Mouse (Mus musculus) cortical plate, adult 2 months (tissue): ENCODE data around the gene Rgs6. TPM values are rescaled to one million over a fixed set of nuclear protein-coding genes. Genes with fewer than 3 reads are reported as not detected.
A peak's percentile ranks its signal among the peaks of the same experiment; 100 is the strongest.

Experiments used
- H3K27ac ChIP-seq: fragments of 200-500 bp; 2 replicates; pipeline ENCODE4 v1.5.1; 2012; ENCODE audit warnings: low read length, control low read depth, inconsistent platforms; ENCODE audit not compliant: insufficient read depth
- H3K4me1 ChIP-seq: fragments of 200-500 bp; 2 replicates; pipeline ENCODE4 v1.6.1; 2011; ENCODE audit warnings: low read length; ENCODE audit not compliant: control insufficient read depth, insufficient read depth
- H3K4me3 ChIP-seq: fragments of 200-500 bp; 2 replicates; pipeline ENCODE4 v1.5.1; 2011; ENCODE audit warnings: mild to moderate bottlenecking, low read length, control low read depth; ENCODE audit not compliant: insufficient read depth
- CTCF ChIP-seq: fragments of 200-500 bp; IDR thresholded peaks from 2 replicates; pipeline ENCODE4 v1.5.1; 2011; ENCODE audit warnings: mild to moderate bottlenecking, control low read depth, low read length; ENCODE audit not compliant: insufficient read depth; ENCODE audit errors: extremely low read depth
- POLR2A ChIP-seq: fragments of 200-500 bp; IDR thresholded peaks from 2 replicates; pipeline ENCODE4 v1.6.1; 2011; ENCODE audit warnings: mild to moderate bottlenecking, low read length, control low read depth; ENCODE audit not compliant: insufficient read depth; ENCODE audit errors: extremely low read depth
- polyA plus RNA-seq: library from polyadenylated mRNA; depleted of rRNA; stranded (reverse); fragments of >200 nt; gene quantifications from 2 replicates; pipeline ENCODE4 v1.2.3, GENCODE M21; 2012

Rgs6 gene
- polyA plus RNA-seq, 1 experiment: 40.0 TPM

DNA sequence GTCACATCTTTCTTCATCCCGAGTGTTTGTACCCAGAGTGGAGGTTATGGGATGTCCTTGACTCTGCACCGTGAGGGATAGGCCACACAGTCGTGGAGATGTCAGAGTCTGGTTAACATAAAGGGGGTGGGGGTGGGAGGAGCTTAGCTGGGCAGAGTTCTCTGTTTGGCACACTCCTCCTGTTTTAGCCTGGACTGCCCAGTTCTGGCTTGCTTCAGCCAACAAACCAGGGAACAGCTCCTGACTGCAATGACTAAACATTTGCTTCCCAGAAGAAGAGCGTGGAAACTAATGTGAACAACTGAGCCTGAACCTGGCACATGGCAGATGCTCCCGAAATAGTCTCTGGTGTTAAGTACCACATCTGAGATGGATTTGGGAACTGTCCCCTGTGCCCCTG, 575.6 kb downstream of the Rgs6 start:
- no peak for TF ChIP-seq POLR2A
- no peak for TF ChIP-seq CTCF
- no peak overlapping the region for H3K27ac ChIP-seq

DNA sequence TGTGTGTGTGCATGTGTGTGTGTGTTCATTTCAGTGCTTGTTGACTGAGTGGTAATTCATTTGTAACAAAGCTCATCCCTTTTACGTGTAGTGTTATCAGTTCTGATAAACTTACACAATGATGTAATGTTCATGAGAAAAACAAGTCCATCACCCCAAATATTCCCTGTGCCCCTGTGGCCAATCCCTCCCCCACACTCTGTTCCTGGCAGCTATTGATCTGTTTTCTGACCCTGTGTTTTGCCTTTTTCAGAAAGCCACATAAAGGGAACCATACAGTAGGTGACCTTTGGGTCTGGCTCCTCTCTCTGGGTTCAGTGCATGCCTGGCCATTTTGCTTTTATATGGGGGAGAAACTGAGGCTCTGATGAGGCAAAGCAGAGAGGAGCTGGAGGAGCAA, 577.0 kb downstream of the Rgs6 start:
- TF ChIP-seq POLR2A (no peak), CTCF (no peak)
- peaks cover 8% of the 10 kb centered on the region; the same call in 1 of the 2 replicates for H3K4me1 ChIP-seq
- H3K4me3 ChIP-seq: no peak overlapping the region
- H3K27ac ChIP-seq: no peak overlapping the region

More for the DNA sequence above, 575.6 kb downstream of the Rgs6 start:
- Histone ChIP-seq H3K4me1 (peaks cover 6% of the 10 kb centered on the region; the same call in 1 of the 2 replicates), H3K4me3 (no peak overlapping the region)

DNA sequence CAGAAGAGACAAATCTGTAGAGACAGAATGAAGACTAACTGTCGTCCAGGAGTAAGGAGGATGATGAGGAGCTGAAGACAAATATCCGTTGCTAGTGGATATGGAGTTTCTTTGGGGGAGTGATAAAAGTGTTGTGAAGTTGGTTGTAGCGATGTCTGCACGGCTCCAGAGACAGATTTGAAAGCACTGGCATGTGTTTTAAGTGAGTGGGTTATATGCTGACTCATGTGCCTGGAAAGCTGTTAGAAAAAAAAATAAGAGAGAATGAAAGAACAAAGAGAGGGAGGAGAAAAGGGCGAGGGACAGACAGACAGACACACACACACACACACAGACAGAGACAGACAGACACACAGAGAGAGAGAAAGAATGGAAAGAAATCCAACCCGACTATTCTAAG, 580.2 kb downstream of the Rgs6 start:
- Histone ChIP-seq H3K4me3 (no peak overlapping the region), H3K4me1 (peaks cover 8% of the 10 kb centered on the region; the same call in 1 of the 2 replicates), H3K27ac (0 out of 2 replicates have a peak overlapping the region, but pooled peaks have one; percentile 14)
- TF ChIP-seq POLR2A (no peak), CTCF (no peak)

DNA sequence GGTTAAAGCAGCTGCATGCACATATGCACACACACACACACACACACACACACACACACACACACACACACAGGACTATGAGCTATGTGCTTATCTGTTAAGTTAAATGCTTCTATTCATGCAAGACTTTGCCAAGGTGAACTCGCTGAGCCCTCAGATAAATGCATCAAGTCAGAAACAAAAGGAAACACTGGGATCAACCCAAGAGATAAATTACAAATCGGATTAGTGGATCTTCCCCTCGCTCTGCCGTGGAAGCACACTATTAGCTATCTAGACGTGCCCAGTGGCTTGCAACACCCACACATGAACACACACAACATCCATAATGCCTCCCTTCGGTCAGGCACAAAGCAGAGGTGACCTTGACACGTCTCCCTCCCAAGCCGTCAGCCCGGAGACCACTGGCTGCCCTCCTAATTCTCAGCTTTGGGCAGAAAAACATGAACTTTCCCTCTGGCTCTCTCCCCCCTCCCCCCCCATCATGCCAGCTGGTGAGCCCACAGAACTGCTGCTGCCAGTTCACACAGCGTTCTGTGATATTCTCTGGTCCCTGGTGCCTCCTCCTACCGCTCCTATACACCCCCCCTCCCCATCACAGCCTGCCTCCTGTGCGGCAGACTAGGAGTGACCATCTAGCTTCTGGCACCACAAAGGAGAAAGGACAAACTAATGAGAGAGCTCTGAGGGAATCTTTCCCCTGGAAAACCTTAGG, 581.6 kb downstream of the Rgs6 start:
- peaks cover 5% of the 10 kb centered on the region; the same call in 1 of the 2 replicates for H3K4me1 ChIP-seq
- no peak overlapping the region for H3K4me3 ChIP-seq
- TF ChIP-seq POLR2A: no peak
- no peak for TF ChIP-seq CTCF
- H3K27ac ChIP-seq: peak overlapping the region; percentile 14

DNA sequence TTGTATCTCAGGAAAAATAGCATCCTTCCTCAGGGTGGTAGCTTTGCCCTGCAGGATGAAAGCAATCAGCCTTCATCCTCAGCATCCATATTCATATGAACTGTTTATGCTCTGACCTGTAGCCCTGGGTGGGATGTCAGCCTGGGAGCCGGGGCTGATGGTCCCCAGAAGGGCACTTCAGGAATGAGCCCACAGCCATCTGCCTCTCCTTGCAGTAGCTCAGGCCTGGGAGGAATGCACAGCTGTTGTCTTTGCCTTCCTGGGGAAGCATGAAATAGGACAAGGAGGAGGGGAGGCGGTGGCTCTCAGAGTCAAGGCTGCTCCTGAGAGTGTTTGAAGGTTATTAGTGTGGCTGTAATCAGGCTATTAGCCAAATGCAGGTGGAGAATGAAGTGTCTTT, 590.7 kb downstream of the Rgs6 start:
- H3K4me3 ChIP-seq: no peak overlapping the region
- 0 out of 2 replicates have a peak, but pooled peaks cover 2% of the 10 kb centered on the region for H3K4me1 ChIP-seq
- TF ChIP-seq CTCF (no peak), POLR2A (no peak)
- H3K27ac ChIP-seq: no peak overlapping the region

DNA sequence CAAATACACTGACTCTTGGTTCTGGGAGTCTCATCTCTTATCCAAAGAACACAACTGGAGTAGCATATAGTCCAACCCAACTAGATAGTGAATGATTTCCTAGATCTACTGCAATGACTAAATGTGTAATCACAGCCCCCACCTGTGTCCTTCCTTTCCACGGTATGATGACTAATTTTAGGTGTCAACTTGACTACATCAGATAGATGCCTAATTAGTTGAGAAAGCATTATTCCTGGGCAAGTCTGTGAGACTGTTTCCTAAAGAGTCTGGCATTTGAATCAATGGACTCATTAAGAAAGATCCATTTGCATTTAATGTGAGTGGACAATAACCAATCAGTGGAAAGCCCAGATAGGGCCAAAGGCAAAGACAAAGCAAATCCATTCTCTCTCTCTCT, 591.8 kb downstream of the Rgs6 start:
- no peak overlapping the region for H3K27ac ChIP-seq
- 0 out of 2 replicates have a peak, but pooled peaks cover 2% of the 10 kb centered on the region for H3K4me1 ChIP-seq

DNA sequence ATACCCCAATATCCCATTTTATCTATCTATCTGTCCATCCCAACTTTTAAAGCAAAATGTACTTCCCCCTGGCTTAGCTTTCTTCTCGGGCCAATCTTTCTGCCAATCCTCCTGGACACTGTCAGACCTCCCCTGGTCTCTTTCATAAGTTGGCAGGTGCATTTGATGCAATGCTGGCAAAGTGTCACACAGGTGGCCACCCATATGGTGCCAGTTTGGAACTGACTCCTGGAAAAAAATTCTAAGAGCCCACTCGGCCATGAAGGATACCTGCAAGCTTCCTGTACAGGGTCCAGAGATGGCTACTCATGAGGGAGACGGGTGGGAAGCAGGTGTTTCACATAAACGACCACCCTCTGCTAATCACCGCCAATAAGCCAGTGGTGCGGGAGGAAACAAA, 592.5 kb downstream of the Rgs6 start:
- no peak for TF ChIP-seq POLR2A
- no peak for TF ChIP-seq CTCF
- Histone ChIP-seq H3K27ac (no peak overlapping the region), H3K4me3 (no peak overlapping the region), H3K4me1 (0 out of 2 replicates have a peak, but pooled peaks cover 2% of the 10 kb centered on the region)

More for the DNA sequence above, 591.8 kb downstream of the Rgs6 start:
- TF ChIP-seq CTCF (no peak), POLR2A (no peak)
- H3K4me3 ChIP-seq: no peak overlapping the region

DNA sequence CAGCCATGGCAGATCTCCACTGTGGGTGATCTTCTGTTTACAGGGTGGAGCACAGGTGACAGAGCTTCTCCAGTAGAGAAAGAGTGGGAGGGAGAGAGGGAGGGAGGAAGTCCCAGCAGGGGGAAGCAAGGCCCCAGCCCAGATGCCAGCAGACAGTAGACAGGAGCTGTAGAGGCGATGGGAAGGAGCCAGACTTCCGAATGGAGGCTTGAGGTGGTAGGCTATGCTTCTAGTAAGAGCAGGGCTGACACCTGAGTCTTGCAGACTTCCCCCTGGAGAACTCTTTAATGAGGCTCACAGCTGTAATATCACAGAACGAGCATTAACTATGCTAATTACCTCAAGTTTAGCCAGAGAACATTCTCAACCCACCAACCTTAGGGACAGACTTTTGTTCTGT, 613.6 kb downstream of the Rgs6 start:
- H3K4me3 ChIP-seq: no peak overlapping the region
- H3K27ac ChIP-seq: no peak overlapping the region
- no peak for TF ChIP-seq CTCF
- TF ChIP-seq POLR2A: no peak
- H3K4me1 ChIP-seq: no peaks in the 10 kb centered on the region

DNA sequence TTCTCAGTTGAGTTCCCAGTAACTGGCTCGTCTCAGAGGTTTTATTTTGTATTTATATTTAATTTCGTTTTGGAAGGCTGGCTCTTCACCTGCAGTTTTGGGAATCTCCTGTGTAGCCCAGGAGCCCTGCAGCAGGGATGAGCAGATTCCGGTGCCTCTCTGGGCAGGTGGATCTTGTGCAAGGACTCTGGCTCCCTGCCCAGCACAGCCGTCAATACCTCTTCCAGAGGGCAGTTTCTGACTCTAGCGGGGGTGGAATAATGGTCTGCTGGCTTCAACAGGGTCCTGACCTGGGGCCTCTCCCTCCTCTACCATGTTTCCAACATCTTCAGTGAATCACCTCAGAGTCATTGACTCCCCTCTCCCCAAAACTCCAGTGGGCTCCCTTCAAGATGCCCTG, 616.3 kb downstream of the Rgs6 start:
- TF ChIP-seq POLR2A (no peak), CTCF (no peak)
- H3K4me1 ChIP-seq: peaks cover 2% of the 10 kb centered on the region; the same call in 1 of the 2 replicates
- H3K4me3 ChIP-seq: no peak overlapping the region
- H3K27ac ChIP-seq: no peak overlapping the region

DNA sequence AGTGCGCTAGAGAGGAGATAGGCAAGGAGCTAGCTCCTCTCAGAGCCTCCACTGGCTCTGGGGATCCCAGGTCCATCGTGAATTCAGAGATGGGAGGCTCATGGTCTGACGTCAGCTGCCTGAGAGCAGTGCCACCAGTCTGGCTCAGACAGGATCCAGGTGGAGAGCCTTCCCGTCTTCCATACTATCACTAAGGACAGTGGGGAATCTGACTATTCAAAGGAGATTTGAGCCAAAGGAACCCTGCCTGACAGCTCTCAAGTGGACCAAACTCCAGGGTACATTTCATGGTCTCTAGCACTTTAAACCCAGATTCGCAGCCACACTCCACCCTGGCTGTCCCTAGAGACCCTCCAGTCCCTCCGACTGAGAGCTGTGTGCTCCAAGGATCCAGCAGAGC, 618.8 kb downstream of the Rgs6 start:
- no peak overlapping the region for H3K27ac ChIP-seq
- H3K4me1 ChIP-seq: peaks cover 2% of the 10 kb centered on the region; the same call in 1 of the 2 replicates
- TF ChIP-seq POLR2A: no peak
- TF ChIP-seq CTCF: no peak
- no peak overlapping the region for H3K4me3 ChIP-seq

DNA sequence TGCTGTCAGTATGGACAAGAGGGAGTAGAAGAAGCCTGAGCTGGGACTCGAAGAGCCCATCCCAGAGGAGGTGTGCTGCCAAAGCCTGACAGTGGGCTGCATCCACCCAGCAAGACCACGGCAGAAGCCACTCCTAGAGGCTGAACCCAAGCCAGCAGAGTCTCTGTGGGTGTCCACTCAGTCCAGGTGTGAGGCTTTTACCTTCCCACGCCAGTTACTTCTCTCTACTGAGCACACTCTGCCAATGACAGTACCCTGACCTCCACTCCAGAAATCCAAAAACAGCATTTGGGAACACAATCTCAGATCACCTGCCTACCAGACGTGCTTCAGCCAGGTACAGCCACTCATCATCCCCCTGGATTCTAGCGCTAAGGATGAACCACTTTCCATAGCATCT, 619.4 kb downstream of the Rgs6 start:
- Histone ChIP-seq H3K4me3 (no peak overlapping the region), H3K4me1 (peaks cover 2% of the 10 kb centered on the region; the same call in 1 of the 2 replicates), H3K27ac (no peak overlapping the region)
- no peak for TF ChIP-seq POLR2A
- TF ChIP-seq CTCF: no peak
